Mouse (Mus musculus): ENCODE measurements around the gene Gnmt.
A peak's percentile ranks its signal among the peaks of the same experiment; 100 is the strongest.

The Gnmt gene

DNA sequence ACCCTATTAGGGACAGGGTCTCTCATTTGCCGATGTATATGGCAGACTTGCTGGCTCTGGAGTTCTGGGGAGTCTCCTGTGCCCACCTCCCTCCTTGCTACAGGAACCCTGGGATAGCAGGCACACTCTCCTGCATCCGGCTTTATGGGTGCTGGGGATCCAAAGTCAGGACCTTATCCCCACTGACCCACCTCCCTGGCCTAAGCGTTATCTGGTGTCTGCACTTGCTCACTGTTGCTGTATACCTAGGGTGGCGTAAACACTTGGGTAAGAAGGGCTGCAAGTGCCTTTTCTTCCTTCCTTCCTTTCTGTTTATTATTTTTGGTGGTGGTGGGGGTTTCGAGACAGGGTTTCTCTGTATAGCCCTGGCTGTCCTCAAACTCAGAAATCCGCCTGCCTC is 12.3 kb upstream of the Gnmt start:
- DNase-seq (ENCODE audit: low spot score): no peak

DNA sequence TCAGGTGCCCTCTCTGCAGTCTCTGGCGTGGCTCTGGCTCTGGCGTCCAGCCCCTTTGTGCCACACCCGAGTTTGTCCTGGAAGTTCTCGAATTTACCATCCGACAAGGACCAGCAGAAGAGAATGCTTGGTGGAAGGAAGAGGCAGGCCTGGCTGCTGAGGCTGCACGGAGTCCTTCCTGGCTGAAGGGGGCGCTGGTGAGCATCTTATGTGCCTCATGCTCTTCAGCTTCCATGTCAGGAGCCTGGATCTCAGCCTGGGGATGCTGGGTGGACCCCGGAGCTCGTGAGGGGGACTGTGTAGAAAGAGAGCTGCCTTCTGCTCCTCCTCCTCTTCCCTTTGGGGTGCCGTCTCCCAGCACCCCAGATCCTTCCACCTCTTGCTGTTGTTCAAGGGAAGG is 7.2 kb upstream of the Gnmt start:
- no peak for DNase-seq (ENCODE audit: low spot score)

DNA sequence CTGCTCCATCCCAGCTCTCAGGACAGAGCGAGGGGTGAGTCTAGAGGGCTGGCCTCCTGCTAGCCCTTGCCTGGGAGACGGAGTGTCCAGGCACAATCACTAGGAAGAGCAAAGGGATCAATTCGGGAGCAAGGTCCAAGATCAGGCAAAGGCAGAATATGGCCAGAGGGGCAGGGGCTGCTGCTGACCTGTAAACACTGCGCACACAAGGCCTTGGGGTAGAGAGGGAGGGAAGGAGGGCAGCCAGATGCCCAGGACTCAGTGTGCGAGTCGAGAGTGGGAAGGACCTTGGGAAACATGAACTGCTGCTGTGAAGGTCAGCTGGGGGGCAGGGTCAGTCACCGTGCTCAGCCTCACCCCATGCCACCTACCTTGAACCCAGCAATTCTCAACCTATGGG is 6.3 kb upstream of the Gnmt start:
- no peak for DNase-seq (ENCODE audit: low spot score)

DNA sequence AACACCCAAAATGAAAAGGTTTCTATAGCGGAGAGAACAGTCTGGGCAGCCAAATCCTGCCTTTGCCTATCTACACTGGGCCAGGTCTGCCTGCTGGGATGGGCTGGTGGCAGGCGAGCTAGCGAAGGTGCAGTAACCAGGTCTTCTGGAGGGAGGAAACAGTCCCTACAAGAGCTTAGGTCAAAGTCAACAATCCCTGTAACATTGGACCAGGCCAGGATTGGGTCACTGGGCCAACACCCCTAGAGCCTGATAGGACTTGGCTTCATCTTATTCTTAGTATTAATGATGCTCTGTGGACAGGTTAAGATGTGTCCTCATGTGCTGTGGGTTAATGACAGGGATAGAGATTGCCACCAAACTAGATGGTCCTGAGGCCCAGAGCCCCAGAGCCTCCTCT is 5.1 kb upstream of the Gnmt start:
- DNase-seq (ENCODE audit: low spot score): no peak

DNA sequence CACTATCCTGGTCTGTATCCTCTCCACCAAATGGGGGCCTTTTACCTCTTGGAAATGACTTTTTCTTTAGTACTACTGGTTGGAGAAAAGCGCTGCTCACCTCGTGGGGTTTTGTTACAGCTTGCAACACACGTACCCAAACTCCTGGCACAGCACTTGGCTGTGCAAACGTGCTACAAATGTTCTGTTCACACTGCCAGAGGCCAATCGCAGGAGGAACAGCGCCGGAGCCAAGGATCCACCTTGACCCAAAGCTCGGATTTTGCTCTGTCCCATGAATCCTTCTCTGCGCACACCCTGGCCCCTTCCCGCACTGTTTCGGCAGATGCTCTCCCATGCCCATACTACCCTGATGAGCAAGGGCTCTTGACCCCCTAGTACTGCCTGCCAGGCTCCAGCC is 472 bp downstream of the Gnmt start:
- DNase-seq (ENCODE audit: low spot score): no peak

DNA sequence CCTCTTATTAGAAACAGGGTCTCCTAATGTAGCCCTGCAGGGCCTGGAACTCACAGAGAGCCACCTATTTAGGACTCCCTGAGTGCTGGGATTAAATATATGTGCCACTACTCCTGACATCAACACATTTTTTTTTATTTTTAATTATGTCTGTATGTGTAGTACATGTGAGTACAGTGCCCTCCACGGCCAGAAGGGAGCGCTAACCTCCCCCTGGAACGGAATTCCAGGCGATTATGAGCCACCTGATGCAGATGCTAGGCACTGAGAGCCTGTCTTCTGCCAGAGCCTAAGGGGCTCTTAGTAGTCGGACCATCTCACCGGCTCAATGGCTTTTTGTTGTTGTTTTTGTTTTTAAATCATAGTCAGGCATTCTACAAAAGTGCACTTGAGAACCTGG is 947 bp downstream of the Gnmt start:
- no peak for DNase-seq (ENCODE audit: low spot score)

DNA sequence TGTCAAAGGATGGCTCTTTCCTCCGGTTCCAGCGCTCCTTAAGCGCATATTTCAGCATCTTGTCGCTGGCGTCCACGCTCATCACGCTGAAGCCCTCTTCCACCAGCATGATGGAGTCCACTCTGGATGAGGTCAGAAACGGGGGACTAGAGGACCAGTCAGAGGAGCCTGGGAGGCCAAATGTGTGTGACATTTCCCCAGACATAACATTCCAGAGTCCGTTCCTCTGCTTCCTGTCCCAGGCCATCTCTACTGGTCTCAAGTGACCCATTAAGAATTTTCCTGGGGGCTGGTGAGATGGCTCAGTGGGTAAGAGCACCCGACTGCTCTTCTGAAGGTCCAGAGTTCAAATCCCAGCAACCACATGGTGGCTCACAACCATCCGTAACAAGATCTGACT is 1.7 kb downstream of the Gnmt start:
- DNase-seq (ENCODE audit: low spot score): no peak

DNA sequence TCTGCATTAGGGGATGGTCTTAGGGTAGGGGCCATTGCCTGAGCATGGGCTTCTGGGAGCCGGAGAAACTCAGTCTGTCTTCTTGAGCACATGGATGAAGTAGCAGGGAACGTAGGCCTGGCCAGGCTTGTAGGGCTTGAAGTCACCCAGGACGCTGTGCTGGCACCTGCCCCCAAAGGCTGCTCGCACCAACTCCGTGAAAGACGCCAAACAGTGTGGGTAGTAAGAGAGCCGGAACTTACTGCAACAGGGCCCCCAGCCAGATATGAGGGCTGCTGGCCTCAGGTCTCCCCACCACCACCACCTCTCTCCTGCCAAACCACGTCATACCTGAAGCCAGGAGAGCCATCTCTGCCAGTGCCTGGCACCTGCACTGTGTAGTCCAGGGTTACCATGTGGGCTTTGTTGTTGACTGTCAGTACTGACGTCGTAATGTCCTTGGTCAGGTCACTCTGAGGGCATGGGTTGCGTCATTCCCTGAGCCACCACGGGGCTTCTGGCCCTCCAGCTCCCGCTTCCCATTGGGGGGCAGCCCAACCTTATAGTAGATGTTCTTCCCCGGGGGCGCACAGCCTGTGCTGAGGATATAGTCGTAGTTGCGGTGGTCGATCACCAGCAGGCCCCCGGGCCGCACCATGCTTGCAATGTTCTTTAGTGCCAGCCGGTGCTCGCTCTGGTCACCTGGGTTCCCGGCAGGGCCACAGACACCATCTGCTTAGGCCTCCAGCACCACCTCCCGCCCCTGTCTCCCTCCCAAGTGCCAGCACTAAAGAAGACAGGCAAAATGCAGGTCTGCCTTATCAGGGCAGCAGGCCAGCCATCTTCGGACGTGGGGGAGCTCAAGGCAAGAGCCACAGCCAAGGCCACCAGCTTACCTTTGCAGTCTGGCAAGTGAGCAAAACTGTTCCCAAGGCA is 3.0 kb downstream of the Gnmt start:
- no peak for DNase-seq (ENCODE audit: low spot score)

DNA sequence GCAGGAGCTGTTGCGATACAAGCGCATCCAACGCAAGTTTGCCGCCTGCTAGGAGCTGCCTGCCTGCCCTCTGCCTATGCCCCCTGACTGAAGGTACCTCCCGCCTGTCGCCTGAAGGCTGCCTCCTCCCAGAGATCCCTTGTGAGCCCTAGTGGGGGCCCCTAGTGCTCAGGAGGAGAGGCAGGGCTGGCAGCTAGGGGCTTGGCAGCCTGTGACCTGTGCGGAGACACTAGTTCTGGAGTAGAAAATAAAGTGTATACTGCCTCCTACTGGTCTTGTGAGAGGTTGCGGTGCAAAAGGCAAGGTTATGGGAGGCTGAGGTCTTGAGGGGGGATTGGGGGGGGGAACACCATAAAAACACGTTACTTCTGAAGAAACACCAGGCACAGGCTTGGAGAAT is 3.7 kb downstream of the Gnmt start:
- DNase-seq (ENCODE audit: low spot score): no peak

DNA sequence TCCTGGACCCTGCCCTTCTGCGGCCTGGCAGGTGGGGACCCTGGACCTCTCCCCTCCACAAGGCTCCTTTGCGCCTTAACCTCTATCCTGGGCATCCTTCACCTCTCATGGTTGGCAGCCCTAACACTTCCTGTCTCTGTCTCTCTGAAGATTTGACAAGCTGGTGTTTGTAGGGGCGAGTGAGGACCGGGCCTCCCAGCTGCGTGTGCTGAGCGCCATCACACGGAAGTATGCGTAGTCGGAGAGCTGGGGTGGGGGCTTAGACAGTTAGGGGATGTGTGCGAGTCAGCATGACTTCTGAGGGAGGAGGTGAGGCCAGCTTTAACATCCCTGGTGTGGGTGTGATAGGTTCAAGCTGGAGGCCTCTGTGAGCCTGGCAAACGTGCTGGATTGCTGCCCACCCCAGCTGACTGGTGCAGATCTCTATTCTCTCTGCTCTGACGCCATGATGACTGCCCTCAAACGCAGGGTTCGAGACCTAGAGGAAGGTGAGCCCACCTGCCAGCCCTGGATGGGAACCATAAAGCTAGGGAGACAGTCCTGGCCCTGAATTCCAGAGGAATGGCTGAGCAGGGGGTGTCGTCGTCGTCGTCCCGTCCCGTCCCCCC is 4.4 kb downstream of the Gnmt start:
- no peak for DNase-seq (ENCODE audit: low spot score)

DNA sequence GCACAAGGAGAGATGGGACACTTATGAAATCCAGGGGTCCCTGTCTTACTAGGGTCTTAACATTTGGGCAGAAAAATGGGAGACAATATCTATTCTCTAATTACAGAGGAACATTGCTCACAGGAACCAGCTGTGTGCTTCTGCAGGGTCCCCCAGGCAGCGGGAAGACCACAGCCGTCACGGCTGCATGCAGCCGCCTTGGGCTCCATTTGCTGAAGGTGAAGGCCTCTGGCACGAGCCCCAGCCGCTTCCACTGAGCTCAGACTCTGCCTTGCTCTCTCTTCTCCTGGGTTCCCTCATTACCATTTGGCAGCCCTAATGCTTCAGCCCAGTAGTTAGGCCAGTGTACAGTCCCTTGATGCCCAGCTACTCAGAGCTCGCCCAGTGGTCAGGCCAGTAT is 7.9 kb downstream of the Gnmt start:
- DNase-seq (ENCODE audit: low spot score): no peak

DNA sequence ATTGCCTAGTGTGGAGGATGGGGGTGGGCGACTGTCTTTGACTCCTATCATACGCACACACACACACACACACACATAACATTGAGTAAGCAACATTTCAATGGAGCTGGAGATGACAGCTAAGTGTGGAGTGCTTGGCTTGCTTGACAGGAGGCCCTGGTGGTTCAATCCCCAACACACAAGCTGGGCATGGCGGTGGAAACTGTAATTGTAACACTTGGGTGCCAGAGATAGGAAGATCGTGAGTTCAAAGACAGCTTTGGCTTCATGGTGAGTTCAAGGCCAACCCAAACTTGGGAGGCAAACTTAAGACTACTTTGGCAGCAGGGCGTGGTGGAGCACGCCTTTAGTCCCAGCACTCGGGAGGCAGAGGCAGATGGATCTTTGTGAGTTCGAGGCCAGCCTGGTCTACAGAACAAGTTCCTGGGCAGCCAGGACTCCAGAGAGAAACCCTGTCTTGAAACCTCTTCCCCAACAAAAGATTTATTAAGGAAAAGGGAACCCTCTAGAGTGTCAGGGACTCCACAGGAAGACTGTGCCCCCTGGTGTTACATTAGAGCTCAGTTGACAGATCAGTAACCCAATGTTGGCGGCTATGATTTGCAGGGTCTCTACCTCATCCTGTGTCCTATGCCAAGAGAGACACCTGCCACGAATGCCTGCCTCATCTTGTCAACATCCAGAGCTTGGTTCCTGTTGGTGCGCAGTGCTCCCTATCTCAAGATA is 14.0 kb downstream of the Gnmt start:
- no peak for DNase-seq (ENCODE audit: low spot score)

DNA sequence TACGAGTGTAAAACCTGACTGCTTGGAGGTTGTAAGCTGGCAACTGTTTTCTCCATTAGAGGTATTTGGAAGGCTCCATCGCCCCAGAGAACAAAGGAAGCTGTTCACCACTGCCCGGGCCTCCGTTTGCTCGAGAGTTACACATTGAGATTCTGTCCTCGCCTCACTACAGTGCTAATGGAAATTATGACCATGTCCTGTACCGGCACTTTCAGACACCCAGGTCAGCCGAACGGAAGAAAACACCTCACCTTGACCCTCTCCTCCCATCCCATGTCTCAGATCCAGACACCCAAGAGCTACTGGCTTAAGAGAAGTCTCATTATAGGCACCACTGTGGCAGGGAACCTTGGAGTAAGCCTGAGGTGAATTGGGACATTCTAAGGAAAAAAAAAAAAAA is 15.1 kb downstream of the Gnmt start:
- DNase-seq (ENCODE audit: low spot score): no peak

DNA sequence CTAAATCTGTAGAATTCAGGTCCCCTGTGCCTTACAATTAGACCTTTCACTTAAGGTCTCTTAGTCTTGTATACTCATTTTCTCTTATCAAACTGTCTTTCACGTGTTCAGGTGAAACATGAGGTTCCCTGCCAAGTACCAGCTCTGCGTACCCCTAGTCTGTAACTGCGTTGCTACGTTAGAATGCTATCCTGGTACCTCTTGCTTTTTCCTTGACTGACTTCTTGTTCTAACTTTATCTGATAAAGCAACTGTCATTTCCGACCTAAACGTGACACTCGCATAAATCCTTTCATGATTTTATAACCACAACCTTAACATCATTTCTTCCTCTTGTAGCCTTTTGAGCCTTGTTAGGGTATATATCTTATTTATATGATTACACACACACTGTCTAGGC is 16.5 kb downstream of the Gnmt start:
- no peak for DNase-seq (ENCODE audit: low spot score)

DNA sequence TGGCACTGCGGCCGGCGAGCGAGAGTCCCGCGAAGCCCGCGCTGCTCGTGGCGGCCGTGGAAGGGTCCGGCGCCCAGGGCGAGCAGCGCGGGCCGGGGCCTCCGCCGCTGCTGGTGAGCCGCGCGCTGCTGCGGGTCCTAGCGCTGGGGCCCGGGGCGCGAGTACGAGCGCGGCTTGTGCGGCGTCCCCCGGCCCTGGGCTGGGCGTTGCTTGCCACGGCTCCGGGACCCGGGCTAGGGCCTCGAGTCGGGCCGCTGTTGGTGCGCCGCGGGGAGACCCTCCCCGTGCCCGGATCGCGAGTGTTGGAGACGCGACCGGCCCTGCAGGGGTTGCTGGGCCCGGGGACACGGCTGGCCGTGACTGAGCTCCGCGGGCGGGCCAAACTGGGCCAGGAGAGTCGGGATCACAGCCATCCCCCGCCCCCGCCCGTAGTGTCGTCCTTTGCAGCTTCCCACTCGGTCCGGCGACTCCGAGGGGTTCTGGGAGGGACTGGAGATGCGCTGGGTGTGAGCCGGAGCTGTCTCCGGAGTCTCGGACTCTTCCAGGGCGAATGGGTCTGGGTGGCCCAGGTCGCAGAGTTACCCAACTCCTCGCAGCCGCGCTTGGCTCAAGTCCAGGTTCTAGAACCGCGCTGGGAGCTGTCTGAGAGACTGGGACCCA is 17.2 kb downstream of the Gnmt start:
- DNase-seq (ENCODE audit: low spot score): no peak

DNA sequence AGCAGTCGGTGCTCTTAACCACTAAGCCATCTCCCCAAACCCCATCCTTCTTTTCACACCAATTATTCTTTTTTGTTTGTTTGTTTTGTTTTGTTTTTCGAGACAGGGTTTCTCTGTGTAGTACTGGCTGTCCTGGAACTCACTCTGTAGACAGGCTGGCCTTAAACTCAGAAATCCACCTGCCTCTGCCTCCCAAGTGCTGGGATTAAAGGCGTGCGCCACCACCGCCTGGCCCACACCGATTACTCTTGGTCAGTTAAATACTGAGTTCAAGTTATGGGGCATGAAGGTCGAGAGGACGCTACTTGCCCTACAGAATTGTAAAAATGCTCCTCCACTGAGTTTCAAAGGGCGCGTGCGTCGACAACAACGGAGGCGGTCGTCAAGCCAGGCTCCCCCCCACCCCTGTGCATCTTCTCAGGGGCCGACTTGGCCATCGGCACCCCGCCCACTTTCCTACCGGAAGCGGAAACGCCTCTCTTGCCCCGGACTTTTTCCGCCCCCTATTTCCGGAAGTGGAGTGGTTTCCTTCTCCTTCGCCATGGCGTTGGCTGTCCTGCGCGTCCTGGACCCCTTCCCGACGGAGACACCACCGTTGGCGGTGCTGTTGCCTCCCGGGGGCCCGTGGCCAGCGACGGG is 17.9 kb downstream of the Gnmt start, which contains the start of gene Pex6:
Gene Pex6, plus strand, starts transcription at position 505 of the 639 bp plus-strand sequence.
- peak; percentile 84 for DNase-seq (ENCODE audit: low spot score)

DNA sequence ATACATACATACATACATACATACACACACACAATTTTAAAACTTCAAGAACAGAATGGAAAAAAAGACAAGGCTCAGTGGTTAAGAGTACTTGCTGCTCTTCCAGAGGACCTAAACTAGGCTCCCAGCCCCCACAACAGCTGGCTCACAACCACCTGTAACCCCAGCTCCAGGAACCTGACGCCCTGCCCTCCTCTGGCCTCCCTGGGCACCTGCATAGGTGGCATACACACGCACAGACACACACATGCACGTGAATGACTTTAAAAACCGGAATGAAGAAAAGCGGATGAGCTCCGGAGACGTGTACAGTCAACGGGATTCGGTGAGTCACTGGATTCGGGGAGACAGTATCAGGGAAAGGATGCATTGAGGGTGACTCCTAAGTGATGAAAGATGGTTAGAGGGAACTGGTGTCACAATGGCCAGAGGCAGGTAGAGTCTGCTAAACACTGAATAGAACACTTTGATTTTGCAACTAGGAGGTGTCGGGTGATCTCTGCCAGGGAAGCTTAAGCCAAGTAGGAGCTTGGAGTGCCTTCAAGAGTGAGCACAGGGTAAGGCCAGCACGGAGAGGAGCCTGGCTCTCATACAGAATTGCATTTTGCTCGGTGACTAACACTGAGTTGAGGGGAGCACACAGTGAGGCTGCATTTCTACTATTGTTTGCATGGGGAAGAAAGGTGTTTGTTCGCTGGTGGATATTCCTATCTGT is 22.4 kb downstream of the Gnmt start:
- DNase-seq (ENCODE audit: low spot score): no peak

DNA sequence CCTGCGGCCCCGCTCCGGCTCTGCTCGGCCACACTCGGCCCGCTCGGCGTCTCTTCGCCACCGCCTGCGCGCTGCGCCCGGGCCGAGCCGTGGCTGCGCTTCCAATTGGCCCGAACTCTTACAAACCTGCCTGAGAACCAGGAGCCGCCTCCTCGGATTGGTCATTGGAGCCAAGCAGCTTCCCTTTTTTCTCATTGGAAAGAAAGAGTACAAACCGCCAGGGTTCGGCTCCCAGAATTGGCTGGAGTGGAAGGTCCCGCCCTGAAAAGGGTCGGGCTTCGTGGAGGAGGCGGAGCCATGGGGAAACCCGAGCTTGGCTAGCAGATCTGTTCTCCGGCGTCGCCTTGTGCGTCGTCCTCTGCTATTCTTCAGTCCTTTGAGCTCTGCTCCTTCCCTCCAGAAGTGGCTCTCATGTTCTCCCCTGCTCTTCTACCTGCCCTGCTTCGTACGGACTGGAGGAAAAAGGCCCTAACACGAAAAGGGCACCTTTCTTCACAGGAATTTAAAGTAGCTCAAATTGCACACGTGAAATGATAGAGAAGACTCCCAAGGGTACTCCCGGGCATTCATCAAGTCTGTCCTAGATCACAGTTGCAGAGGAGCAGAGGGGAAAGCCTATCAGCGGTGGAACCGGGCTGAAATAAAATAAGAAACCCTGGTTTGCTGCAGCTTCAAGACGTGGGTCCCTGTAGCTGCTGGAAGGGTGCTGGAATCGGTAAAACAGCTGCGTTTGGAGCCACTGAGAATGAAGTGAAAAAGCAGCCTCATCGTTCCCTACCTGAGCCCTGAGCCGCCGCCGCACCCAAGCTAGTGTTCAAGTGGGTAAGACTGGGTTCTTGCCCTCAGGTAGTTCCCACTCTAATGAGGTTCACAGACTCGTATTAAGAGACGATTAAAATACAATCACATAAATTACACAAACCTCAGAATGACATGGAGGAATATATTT is 23.8 kb downstream of the Gnmt start, which contains the start of gene Ppp2r5d:
Gene Ppp2r5d, minus strand, starts transcription at position 225 of the 949 bp plus-strand sequence.
- DNase-seq (ENCODE audit: low spot score): peak; percentile 95

DNA sequence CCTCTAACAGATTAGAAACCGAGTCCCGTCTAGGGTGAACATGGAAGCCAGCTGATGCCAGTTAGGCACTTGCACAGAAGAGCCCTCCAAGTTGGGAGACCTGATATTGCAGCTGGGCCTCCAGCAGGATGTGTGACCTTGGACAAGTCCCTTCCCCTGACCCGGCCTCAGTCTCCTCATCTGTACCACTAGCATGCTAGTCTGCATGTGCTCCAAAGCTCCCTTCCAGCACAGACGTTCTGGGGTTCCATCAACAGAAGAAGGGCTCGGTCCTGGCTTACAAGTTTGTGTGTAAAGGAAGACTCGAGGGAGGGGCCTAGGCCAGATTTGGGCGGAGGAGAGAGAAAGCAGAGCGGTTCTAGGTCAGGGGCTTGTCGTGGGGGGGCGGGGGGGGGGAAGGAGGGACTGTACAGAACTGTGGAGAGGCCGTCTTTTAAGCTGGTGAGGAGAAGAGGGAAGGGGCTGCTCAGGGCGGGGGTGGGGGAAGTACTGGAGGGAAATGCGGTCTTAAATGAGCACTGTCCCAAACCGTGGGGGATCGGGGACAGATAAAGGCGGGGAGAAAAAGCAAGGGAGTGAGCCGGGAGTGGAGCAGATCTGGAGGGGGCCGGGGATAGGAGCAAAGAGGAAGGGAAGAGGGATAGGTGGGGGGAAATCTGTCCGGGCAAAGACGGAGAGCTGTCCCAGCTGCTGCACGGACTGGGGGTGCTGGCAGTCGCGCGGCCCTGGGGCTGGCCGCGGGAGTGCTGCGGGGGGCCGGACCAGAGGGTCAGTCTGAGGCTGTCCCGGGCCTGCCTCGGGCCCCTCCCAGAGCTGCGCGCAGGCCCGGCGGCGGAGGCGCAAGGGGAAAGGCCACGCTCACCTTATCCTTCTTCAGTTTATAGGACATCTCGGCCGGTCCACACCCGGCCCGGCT is 24.7 kb downstream of the Gnmt start:
- DNase-seq (ENCODE audit: low spot score): no peak

Data from ovary, adult 18-20 months (tissue).